Mouse (Mus musculus): Measurements from ENCODE around the gene Nat10.

Nat10 gene

GRCm38 (mm10) chr2:103760906-103761716, at the start of gene Nat10:
Nat10 (minus strand) TSS chr2:103761270.
- peak; percentile 98 for DNase-seq

- no peak for DNase-seq
Measured at GRCm38 (mm10) chr2:103810412-103810811, 49.3 kb upstream of the Nat10 start.

- DNase-seq, result no peak
Measured at GRCm38 (mm10) chr2:103808466-103808865, 47.4 kb upstream of the Nat10 start.

- DNase-seq, result no peak
Measured at GRCm38 (mm10) chr2:103803770-103804530, 42.9 kb upstream of the Nat10 start.

GRCm38 (mm10) chr2:103802422-103802821, 41.4 kb upstream of the Nat10 start:
- no peak for DNase-seq

GRCm38 (mm10) chr2:103797491-103798009, 36.5 kb upstream of the Nat10 start, which contains the start of gene Caprin1:
Caprin1 (minus strand) TSS chr2:103797649.
- DNase-seq, result peak; percentile 95

GRCm38 (mm10) chr2:103796861-103797466, 35.9 kb upstream of the Nat10 start:
- DNase-seq, result peak; percentile 84

- peak; percentile 66 for DNase-seq
Measured at GRCm38 (mm10) chr2:103796211-103796860, 35.3 kb upstream of the Nat10 start.

GRCm38 (mm10) chr2:103795843-103796210, 34.8 kb upstream of the Nat10 start:
- DNase-seq, result peak; percentile 46

- DNase-seq, result no peak
Measured at GRCm38 (mm10) chr2:103792009-103792408, 30.9 kb upstream of the Nat10 start.

GRCm38 (mm10) chr2:103785735-103786134, 24.7 kb upstream of the Nat10 start:
- DNase-seq, result no peak

GRCm38 (mm10) chr2:103784621-103785020, 23.6 kb upstream of the Nat10 start:
- no peak for DNase-seq

GRCm38 (mm10) chr2:103762492-103762891, 1.4 kb upstream of the Nat10 start:
- no peak for DNase-seq

- no peak for DNase-seq
Measured at GRCm38 (mm10) chr2:103761993-103762392, 923 bp upstream of the Nat10 start.

- no peak for DNase-seq
Measured at GRCm38 (mm10) chr2:103760421-103760820, 649 bp downstream of the Nat10 start.

- DNase-seq, result no peak
Measured at GRCm38 (mm10) chr2:103755458-103756085, 5.5 kb downstream of the Nat10 start.

- DNase-seq, result no peak
Measured at GRCm38 (mm10) chr2:103754614-103755013, 6.5 kb downstream of the Nat10 start.

- DNase-seq, result no peak
Measured at GRCm38 (mm10) chr2:103751771-103752170, 9.3 kb downstream of the Nat10 start.

GRCm38 (mm10) chr2:103749091-103749490, 12.0 kb downstream of the Nat10 start:
- no peak for DNase-seq

- DNase-seq, result no peak
Measured at GRCm38 (mm10) chr2:103747891-103748290, 13.2 kb downstream of the Nat10 start.

- DNase-seq, result no peak
Measured at GRCm38 (mm10) chr2:103746761-103747160, 14.3 kb downstream of the Nat10 start.

GRCm38 (mm10) chr2:103746096-103746495, 15.0 kb downstream of the Nat10 start:
- no peak for DNase-seq

Measured in cerebellum, adult 11-12 months (tissue).